Mouse (Mus musculus): ENCODE data around the gene Mrpl45.
"Not testable (repeated sequence)": the region's sequence is repeated elsewhere in the genome, so short reads cannot be mapped to it uniquely, and the experiment has no call there.

Mrpl45 gene

DNA sequence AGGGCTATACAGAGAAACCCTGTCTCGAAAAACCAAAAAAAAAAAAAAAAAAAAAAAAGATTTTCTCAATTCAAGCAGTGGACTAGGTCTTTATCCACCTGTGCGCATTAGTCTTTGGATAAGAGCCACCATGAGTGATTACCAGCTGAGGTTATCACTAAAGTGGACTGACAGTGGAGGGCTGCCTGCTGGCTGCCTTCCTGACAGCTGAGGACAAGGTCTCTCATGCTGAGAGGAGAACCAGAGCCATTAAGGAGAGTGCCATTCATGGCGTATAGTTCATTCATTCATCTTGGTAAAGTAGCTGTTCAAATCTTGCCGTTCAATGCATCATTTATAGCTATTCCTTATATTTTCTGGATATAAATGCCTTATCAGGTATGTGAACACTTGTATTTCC, 19.0 kb upstream of the Mrpl45 start:
- DNase-seq (ENCODE audit: low read depth, low spot score), result no peak

DNA sequence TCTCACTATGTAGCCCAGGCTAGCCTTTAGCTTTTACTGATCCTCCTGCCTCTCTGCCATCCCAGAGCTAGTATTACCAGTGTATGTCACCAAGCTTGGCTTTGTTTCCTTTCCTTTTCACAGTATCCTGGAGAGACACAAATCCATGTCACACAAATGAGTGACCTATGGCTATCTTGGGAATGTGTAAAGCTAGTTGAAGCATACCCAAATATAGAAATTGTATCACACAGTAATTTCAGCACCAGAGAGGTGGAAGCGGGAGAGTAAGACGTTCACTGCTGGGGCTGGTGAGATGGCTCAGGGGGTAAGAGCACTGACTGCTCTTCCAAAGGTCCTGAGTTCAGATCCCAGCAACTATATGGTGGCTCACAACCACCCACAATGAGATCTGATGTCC, 15.6 kb upstream of the Mrpl45 start:
- DNase-seq (ENCODE audit: low read depth, low spot score), result no peak

DNA sequence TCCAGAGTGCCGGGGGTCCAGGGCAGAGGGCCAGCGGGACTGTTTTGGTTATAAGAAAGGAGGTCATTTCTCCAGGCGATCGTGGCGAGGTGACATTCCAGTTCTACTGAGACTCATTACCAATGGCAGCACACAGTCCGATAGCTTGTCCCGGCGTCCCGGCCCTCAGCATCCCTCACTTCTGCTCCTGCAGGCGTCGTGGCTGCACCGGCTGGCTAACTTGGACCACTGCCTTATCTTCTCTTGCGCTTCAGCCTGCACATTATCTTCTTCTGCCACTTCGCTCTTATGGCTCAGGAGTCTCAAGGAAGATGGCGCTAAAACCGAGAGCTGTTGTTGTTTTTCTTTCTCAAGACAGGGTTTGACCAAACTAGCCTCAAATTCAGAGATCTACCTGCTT, 14.1 kb upstream of the Mrpl45 start:
- DNase-seq (ENCODE audit: low read depth, low spot score), result no peak

DNA sequence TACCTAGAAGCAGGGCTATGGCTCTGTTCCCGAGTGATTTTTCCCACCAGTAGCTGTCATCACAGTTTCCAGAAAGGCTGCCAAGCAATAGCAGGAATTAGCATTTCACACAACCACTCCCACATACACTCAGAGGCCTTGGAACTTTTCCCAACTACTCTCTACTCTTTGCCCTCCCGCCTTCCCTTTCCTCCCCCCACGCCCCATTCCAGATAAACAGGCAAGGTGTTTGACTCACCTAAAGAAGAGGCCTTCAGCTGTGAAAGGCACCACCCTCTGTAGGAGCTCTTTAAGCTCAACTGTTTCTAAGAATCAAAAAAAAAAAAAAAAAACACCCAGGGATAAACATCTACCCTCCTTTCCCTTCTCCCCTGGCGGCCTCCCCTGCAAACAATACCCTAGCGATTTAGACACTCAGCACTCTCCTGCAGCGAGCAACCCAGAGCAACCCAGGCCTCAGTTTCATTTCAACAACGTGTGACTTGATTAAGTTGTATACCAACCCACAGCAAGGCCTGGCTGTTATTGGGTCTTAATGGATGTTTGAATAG, 13.2 kb upstream of the Mrpl45 start:
- no peak for DNase-seq (ENCODE audit: low read depth, low spot score)

DNA sequence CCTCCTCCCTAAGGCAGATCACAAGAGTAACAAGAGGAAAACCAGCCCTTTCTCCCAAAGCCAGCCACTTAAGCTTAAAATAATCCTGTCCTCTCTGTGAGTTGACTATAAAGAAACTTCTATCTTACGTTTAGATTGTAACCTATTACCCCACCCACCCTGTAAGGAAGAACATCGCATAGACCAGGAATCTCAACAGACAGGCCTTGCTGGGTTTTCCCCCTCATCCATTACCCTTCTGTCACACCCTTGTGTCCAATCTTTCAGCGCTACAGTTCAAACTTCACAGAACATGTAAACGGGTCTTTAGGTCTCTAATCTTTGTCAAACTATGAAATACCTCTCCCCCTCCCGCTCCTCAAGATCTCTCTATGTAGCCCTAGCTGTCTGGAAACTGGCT, 10.9 kb upstream of the Mrpl45 start:
- DNase-seq (ENCODE audit: low read depth, low spot score), result no peak

DNA sequence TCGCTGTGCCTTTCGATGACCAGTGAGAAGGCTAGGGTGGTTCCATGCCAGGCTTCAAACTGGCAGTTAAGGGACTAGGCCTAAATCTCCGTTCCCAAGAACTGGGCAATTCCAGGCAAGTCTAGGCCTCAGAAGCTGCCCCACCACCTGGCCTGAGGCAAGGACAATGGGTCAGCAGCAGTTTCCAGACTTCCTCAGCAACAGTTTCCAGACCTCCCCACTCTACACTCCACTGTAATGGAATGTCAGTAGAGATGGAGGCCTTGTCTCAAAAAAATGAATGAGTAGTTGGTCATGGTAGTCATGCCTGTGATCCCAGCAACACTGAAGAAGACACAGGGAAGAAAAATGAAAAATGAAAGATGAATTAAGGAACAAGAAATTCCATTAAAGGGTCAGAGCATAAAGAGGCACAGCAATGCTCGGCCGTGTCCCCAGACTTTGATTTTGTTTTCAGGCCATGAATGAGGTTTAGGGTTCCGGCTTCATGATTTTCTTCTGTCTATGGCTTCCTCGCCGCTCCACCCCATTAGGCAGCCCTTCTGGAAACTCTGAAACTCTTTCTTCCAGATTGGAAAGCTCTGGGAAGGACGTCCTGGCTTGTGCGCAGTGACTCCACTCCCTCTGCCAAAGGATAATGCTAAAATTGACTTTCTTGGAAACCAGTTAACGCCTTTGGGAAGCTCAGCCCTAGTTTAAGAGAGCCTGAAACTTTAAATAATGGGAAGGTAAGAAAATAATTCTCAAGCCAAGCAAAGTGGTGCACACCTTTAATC, 8.0 kb upstream of the Mrpl45 start:
- DNase-seq (ENCODE audit: low read depth, low spot score), result no peak

DNA sequence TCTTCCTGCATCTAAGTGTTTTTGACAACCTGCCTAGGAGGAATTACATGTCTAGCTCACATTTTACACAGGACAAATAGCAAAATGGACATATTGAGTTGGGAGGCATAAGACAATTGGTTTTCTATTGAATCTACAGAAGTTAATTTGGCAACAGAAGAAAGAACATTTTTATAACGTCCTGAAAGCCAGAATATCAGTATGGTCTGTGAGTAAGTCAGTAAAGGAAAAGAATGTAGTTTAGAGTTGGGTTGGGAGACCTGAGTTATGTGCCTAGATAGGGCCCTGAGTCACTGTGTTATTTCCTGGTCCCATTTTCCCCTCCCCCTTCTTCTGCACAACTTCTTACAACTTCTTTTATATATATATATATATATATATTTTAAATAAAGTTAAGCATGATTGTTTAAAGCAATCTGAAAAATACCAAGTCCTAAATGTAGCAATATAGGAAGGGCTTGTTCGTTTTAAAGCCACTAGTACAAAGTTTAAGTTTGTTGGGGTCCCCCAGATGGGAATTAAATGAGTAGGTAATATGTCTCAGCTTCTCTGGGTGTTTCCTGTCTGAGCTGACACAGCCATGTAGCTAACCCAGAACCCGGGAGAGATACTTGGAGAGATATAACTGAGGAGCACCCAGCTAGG, 6.6 kb upstream of the Mrpl45 start:
- DNase-seq (ENCODE audit: low read depth, low spot score), result no peak

DNA sequence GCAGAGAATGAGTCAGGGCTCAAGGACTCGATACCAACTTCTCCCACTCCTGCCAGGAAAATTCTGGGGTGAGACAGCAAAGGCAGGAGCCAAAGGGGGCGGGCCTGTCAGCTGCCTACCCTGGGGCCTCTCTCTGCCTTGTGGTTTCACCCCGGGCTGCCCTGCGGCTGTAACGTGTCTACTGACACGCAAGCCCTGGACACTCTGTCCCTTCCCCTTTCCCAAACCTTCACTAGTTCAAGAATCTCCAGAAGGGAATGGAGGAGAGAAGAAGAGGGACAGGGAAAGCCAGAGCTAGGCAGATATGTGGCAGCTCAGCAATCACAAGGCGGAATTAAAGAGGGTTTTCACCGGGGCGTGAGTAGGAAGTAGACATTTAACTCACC, 6.1 kb upstream of the Mrpl45 start:
- DNase-seq (ENCODE audit: low read depth, low spot score), result peak; percentile 42

DNA sequence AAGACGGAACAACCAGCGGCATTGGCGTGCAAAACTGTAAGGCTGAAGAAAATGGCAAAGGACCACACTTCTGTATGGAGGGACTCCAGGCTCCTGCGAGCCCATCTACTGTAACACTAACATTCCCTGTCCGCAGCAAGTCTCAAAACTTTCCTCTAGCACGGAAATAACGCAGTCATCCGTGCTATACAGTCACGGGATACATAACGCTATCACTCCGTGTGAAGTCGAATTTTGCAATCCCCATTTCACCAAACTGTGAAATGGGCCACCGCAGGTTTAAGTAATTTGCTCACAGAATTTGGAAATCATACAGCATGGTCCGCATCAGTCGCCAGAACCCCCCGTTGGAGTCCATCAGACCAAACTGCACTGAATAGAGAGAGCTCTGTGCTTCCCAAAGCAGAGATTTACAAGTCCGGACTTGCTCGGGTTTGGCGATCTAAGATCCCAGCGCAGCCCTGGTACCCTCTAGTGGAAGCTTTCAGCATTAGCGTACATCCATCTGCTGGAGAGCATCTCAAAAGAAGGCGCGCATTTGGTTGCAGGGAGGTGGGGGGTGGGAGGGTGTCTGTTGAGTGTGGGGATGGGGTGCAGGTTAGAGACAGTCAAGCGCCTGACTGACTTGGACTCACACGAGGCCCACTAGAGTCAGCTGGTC, 5.5 kb upstream of the Mrpl45 start:
- peak; percentile 86 for DNase-seq (ENCODE audit: low read depth, low spot score)

DNA sequence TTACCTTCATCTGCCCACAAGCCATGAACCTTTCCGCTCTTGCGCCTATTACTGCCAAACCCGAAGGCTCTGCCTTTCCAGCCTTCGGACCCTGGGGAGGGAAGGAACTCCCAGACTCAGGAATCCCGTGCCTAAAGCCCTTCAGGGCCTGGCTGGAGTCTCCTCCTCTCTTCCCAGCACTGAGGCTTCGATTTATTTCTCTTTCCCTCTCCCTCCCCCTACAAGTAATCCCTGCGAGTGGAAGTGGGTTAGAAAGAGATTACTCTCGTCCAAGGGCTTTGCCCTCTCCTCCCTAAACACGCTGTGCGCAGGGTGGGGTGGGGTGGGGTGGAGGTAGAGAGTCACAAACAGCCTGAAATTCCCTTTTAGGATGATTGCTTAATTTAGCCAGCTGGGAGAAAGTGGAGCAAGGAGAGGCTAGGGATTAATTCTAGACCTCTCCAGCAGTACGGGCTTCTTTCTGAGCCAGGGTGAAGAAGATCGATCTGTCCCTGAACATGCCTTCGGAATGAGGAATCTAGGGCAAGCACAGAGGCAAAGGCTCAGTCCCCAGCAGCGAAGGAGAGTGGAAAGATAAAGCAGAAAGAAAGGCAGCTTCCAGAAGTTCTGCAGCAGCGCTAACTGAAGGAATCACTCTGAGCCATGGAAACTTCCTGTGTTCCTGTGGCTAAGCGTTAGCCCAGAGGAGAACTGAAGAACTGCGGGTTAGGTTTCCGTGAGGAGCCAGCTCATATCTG, 4.5 kb upstream of the Mrpl45 start:
- no peak for DNase-seq (ENCODE audit: low read depth, low spot score)

DNA sequence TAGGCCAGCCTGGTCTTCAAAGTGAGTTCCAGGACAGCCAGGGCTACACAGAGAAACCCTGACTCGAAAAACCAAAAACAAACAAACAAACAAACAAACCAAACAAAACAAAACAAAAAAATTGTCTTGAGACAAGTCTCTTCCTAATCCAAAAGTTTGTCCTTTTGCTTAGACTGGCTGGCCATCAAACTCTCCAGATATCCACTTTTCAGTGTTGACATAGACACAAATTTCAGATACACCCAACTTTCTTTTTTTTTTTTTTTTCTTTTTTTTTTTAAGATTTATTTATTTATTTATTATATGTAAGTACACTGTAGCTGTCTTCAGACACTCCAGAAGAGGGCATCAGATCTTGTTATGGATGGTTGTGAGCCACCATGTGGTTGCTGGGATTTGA, 2.6 kb upstream of the Mrpl45 start:
- DNase-seq (ENCODE audit: low read depth, low spot score), result not testable (repeated sequence)

DNA sequence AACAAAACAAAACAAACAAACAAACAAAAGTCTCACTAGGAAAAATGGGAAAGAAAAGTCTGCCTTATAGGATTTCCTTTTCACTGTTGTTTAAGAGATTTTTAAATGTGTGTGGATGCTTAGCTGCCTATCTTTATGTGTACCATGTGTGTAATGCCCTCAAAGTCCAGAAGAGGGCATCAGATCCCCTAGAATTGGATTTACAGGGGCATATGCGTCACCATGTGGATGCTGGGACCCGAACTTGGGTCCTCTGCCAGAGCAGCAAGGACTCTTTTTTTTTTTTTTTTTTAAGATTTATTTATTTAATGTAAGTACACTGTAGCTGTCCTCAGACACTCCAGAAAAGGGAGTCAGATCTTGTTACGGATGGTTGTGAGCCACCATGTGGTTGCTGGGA, 1.4 kb upstream of the Mrpl45 start:
- DNase-seq (ENCODE audit: low read depth, low spot score), result peak; percentile 62

DNA sequence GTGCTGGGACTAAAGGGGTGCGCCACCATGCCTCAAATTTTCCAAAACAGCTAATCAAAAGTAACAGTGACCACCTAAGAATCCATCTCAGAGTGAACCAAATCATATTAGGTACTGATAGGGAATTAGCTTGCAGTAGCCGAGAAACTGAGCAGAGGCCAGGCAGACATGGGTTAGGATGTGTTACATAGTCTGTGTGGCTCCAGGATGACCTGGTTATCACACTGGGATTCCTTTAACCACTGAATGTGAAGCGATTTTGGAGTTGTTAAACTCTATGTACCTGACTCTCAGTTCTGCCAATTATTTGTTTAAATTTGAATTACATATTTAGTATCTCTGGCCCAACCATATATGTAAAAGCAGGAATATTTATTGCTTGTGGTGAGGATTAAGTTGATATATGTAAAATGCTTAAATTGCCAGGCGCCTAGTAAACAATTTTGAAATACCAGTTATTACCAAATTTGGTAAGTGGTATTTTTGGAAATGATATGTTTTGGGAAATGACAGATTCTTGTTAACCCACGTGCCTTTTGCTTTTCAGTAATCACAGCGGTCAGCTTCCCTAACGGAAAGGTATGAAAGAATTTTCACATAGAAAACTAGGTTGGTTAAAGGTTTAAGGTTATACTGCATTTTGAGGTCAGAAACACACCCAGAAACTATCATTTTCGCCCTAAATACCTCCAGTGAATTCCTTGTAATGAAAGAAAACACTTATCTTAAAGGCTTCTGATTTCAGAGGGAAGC, 589 bp upstream of the Mrpl45 start:
- DNase-seq (ENCODE audit: low read depth, low spot score), result no peak

DNA sequence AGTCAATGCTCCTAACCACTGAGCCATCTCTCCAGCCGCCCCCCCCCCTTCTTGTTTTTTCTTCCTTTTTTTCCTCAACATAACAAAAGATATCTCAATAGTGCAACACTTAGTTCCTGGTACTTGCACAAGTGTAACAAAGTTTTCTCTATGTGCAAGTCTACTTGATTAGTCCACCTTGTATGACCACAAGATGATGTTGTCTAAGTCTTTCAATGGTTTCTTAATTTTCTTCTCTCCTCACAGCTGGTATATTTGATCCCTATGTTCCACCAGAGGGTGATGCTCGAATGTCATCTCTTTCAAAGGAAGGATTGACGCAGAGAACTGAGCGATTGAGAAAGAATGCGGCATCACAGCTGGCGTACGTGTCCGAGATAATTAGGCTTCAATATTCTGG, 5.7 kb downstream of the Mrpl45 start:
- no peak for DNase-seq (ENCODE audit: low read depth, low spot score)

DNA sequence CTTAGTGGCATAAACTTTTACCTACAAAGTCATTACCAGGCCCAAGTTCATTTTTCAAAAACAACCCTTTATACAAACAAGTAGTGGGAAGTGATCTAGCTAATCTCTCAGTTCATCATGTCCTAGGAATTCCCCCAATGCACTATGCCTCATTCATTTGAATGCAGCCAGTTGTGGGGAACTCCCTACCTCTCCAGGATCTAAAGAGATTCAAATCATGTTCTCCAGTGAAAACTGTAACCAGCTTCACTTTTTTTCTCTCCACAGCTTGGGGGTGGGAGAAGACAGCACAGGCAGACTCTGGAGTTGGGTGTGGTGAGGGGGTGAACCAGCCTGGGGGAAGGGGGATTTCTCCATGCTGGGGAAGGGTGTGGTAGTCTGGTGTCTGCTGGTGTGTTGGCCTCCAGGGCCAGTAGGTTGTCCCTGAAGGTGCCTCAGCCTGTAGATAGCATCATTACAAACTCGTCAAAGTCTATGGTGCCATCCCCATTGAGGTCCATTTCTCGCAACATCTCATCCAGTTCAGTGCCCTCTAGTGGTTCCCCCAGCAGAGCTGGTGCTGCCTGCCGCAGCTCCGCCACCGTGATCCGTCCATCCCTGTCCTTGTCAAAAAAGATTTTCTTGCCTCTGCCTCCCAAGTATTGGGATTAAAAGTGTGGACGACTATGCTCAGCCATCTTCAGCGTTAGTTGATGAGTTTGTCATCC, 6.5 kb downstream of the Mrpl45 start:
- peak; percentile 48 for DNase-seq (ENCODE audit: low read depth, low spot score)

DNA sequence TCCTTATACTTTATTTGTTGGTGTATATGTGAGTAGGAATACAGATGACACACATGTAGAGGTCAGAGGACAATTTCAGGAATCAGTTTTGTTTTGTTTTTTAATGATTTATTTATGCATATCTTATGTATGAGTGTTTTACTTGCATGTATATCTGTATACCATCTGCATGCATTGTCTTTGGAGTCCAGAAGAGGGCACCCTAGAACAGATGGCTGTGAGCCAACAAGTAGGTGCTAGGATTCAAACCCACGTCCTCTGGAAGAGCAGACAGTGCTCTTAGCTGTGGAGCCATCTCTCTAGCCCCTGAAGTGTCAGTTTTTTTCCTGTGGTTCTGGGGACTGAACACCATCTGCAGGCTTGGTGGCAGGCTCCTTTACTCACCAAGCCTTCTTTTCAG, 9.7 kb downstream of the Mrpl45 start:
- DNase-seq (ENCODE audit: low read depth, low spot score), result peak; percentile 45

DNA sequence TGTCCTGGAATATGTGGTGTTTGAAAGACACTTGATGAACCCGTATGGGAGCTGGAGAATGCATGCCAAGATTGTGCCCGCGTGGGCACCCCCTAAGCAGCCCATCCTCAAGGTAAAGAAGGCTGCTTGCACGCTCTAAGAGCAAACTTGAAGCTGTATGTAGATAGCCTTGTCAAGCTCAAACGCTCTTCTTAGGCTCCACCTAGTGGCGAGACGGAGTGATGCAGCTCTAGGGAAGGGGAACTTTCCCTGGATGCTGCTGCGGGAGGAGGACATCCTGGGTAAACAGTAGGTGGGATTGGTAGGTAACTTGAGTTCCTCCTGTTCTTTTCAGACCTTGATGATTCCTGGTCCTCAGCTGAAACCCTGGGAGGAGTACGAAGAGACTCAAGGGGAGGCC, 12.6 kb downstream of the Mrpl45 start:
- peak; percentile 75 for DNase-seq (ENCODE audit: low read depth, low spot score)

DNA sequence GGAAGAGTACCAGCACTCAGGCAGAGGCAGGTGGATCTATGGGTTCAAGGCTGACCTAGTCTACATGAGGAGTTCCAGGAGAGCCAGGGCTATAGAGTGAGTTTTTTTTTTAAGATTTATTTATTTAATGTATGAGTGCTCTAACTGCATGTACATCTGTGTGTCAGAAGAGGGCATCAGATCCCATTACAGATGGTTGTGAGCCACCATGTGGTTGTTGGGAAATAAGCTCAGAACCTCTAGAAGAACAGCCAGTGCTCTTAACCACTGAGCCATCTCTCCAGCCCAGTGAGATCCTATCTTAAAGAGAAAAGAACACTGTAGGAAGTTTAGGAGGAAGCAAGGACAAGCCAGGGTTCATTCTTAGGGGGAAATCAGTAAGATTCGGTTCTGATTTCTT, 14.8 kb downstream of the Mrpl45 start:
- DNase-seq (ENCODE audit: low read depth, low spot score), result no peak

DNA sequence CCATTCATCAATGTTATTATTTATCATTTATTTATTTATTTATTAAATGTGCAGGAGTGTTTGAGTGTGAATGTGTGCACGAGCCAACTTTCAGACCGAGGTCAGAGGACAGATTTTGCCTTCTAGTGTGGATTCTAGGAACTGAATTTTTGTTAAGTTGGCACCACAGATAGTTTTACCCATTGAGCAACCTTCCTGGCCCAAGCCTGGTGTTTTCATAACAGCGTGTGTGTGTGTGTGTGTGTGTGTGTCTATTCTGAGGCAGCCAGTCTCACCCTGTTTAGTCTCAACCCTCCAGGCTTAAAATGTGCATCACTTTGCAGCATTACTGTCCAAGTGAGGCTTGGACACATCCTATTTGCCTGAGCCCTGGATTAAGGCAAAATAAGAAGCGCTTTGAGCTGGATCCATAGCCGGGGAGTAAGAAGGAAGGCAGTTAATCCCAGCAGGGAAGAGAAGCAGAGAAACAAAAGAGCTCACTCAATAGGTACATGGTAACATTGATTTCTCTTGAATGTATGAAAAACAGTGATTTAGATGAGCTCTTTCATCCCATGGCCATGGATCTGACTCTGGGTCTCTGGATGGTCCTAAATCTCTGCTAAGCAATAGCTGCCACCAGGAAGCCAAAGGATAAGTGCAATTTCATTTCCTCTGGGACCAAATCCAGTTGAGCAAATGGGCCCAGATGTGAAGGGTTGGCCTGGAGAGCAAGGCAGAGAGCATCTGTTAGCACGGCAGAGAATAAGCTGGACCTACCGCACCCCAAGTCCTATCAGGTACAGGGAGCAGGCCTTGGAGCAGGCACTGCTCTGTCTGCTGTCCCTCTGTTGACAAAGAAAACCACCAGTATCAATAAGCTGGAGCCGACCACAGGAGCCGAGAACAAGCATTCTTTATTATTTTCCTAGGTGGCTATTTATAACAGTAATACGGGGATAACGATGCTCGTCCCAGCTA, 16.0 kb downstream of the Mrpl45 start:
- no peak for DNase-seq (ENCODE audit: low read depth, low spot score)

Data from CD4-positive, CD25-positive, alpha-beta regulatory T cell, adult 2 months (primary cell).